Comparison of ENCODE assay signal across 11 mouse cellular contexts in the genomic region with DNA sequence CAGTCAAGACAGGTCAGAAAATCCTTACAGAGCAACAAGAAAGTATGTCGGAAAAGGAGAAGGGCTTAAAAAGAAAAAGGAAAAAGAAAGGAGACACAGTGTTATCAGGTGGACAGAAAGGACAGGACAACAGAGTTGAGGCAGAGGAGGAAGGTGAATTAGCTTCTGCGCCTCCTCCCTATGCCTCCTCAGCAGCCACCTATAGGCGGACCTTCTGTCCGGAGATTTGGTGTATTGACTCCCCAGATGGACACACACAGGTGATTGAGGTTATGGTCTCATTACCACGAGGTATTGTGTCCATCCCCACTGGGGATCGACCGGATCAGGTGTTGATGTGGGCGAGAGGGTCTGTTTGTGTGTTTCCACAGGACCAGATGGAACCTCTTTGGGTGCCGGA. TPM values are rescaled to one million over a fixed set of nuclear protein-coding genes. Genes with fewer than 3 reads are reported as not detected.
DNase-seq lines count a peak whose midpoint lies in the region.
"Not testable (repeated sequence)": the region's sequence is repeated elsewhere in the genome, so short reads cannot be mapped to it uniquely, and the experiment has no call there.
"Had no signal": no experiment of that assay in that cellular context is flagged by ENCODE, and none has a peak within 500 bp of the region (broad histone marks: within the 10 kb centered on the region; RNA-seq: fewer than 3 reads in every experiment).

No protein-coding gene starts in this region.

- intact Hi-C loops in left cerebral cortex, postnatal 10 days (cut with DNase I), result not testable (repeated sequence)

- DNase-seq in adrenal gland, postnatal 14 days, result peak; percentile 19
- peak; percentile 10 to 23 for DNase-seq in cerebellum, postnatal 36 days
- peak; percentile 12 to 18 for DNase-seq in heart, adult 18-20 months
- peak; percentile 6 to 12 for DNase-seq in kidney, adult 8-10 months
- DNase-seq in left cerebral cortex, postnatal 10 days (ENCODE audit: extremely low spot score in 1 of 2, low spot score in 2 of 2), result peak; percentile 3 to 31
- DNase-seq in ovary, postnatal 10 days (ENCODE audit: low spot score), result peak; percentile 15
- DNase-seq in spleen, postnatal 4 days (ENCODE audit: low spot score in 2 of 2), result peak; percentile 31 to 77
- DNase-seq in urinary bladder, postnatal 25 days (ENCODE audit: low spot score), result peak; percentile 20

RNA-seq across cellular contexts. Expression of gene Olfr330, which starts 14.9 kb away (rescaled TPM):
- total RNA-seq in adrenal gland, postnatal 14 days (2021), result not detected in 2 replicates
- not detected for total RNA-seq in heart, adult 18-20 months (2021)
- total RNA-seq in left cerebral cortex, postnatal 10 days (2021), result not detected
- total RNA-seq: granulocyte monocyte progenitor cell, adult 5-6 weeks; liver, adult 2 months had no signal

RNA-seq across cellular contexts. Expression of gene Olfr331, which starts 17.4 kb away (rescaled TPM):
- not detected in 2 replicates for total RNA-seq in adrenal gland, postnatal 14 days (2021)
- not detected for total RNA-seq in heart, adult 18-20 months (2021)
- total RNA-seq in left cerebral cortex, postnatal 10 days (2021), result not detected
- total RNA-seq: adrenal gland, postnatal 25 days; granulocyte monocyte progenitor cell, adult 5-6 weeks; liver, adult 2 months had no signal

RNA-seq across cellular contexts. Expression of gene Olfr329-ps, which starts 26.5 kb away (rescaled TPM):
- not detected in 2 replicates for total RNA-seq in adrenal gland, postnatal 14 days (2021)
- total RNA-seq in heart, adult 18-20 months (2021), result not detected
- not detected for total RNA-seq in left cerebral cortex, postnatal 10 days (2021)
- total RNA-seq: granulocyte monocyte progenitor cell, adult 5-6 weeks; liver, adult 2 months had no signal

RNA-seq across cellular contexts. Expression of gene Olfr332, which starts 27.4 kb away (rescaled TPM):
- not detected in 2 replicates for total RNA-seq in adrenal gland, postnatal 14 days (2021)
- total RNA-seq in heart, adult 18-20 months (2021), result not detected
- total RNA-seq in left cerebral cortex, postnatal 10 days (2021), result not detected
- total RNA-seq: adrenal gland, postnatal 25 days; granulocyte monocyte progenitor cell, adult 5-6 weeks; liver, adult 2 months had no signal

RNA-seq across cellular contexts. Expression of gene Olfr328, which starts 35.7 kb away (rescaled TPM):
- total RNA-seq in adrenal gland, postnatal 14 days (2021), result 0.15 TPM in 1 of 2 replicates, not detected in the other
- under 1 TPM in 1 of 2 experiments, not detected in 1; 0.10 TPM for total RNA-seq in heart, adult 18-20 months (2021)
- under 1 TPM in 1 of 2 experiments, not detected in 1; 0.11 TPM for total RNA-seq in left cerebral cortex, postnatal 10 days (2021)
- total RNA-seq: granulocyte monocyte progenitor cell, adult 5-6 weeks; liver, adult 2 months had no signal

Comparison
In these comparisons a context has a peak if more than half of its experiments do, and no peak if none do; other contexts are left out.
1. Peak in every context shown above with its lines: DNase-seq.